Mouse (Mus musculus) forebrain, embryonic 14.5 days (tissue): ENCODE measurements around the gene Oas1f. TPM values are rescaled to one million over a fixed set of nuclear protein-coding genes. Genes with fewer than 3 reads are reported as not detected.
A peak's percentile ranks its signal among the peaks of the same experiment; 100 is the strongest.

Source experiments
- ATAC-seq: fragments of 200-750 bp; cut with Nextera tagmentation; 2 replicates; pipeline ENCODE4 v1.8.0; 2017; ENCODE audit warnings: mild to moderate bottlenecking, moderate library complexity
- DNase-seq: peaks from one replicate; pipeline ENCODE4 v3.0.0-alpha.2; 2015; ENCODE audit warnings: low spot score
- H3K27ac ChIP-seq: fragments of 300-500 bp; sonication (generic); 2 replicates; pipeline ENCODE4 v1.5.1; 2014; ENCODE audit warnings: low read depth, mild to moderate bottlenecking, control low read depth, low read length, moderate library complexity
- H3K27me3 ChIP-seq: fragments of 300-500 bp; sonication (generic); replicated peaks from 2 replicates; pipeline ENCODE4 v1.6.1; 2014; ENCODE audit warnings: low read length, control low read depth, mixed read lengths; ENCODE audit not compliant: control insufficient read depth, insufficient read depth
- H3K36me3 ChIP-seq: fragments of 300-500 bp; sonication (generic); 2 replicates; pipeline ENCODE4 v1.6.1; 2014; ENCODE audit warnings: low read length, control low read depth; ENCODE audit not compliant: control insufficient read depth, insufficient read depth
- H3K4me1 ChIP-seq: fragments of 300-500 bp; sonication (generic); 2 replicates; pipeline ENCODE4 v1.6.1; 2014; ENCODE audit warnings: antibody characterized with exemption, low read length, control low read depth; ENCODE audit not compliant: control insufficient read depth, insufficient read depth
- H3K4me2 ChIP-seq: fragments of 300-500 bp; sonication (generic); 2 replicates; pipeline ENCODE4 v1.6.1; 2014; ENCODE audit warnings: mild to moderate bottlenecking, control low read depth, low read length
- H3K4me3 ChIP-seq: fragments of 300-500 bp; sonication (generic); 2 replicates; pipeline ENCODE4 v1.5.1; 2014; ENCODE audit warnings: low read depth, low read length, control low read depth
- H3K9ac ChIP-seq: fragments of 300-500 bp; sonication (generic); 2 replicates; pipeline ENCODE4 v1.6.1; 2014; ENCODE audit warnings: mild to moderate bottlenecking, low read length, control low read depth, moderate library complexity
- H3K9me3 ChIP-seq: fragments of 300-500 bp; sonication (generic); replicated peaks from 2 replicates; pipeline ENCODE4 v1.6.1; 2016; ENCODE audit warnings: low read length, control low read depth, mixed read lengths; ENCODE audit not compliant: control insufficient read depth
- WGBS: fragments of 180-500 bp; shearing (Covaris S2); extraction: QIAGEN DNeasy Blood & Tissue Kit; methylation state at CpG from one replicate; pipeline ENCODE4 v1.1.7; 2014; 5-methylcytosine and 5-hydroxymethylcytosine counted together
- polyA plus RNA-seq: library from polyadenylated mRNA; unstranded; fragments of >200 nt; fragmentation: Nextera tagmentation; extraction: Ambion mirVana; gene quantifications from 2 replicates; pipeline ENCODE4 v1.2.1, GENCODE M21; 2014

Oas1f gene
- polyA plus RNA-seq, 1 experiment from 2014 or later: not detected

DNA sequence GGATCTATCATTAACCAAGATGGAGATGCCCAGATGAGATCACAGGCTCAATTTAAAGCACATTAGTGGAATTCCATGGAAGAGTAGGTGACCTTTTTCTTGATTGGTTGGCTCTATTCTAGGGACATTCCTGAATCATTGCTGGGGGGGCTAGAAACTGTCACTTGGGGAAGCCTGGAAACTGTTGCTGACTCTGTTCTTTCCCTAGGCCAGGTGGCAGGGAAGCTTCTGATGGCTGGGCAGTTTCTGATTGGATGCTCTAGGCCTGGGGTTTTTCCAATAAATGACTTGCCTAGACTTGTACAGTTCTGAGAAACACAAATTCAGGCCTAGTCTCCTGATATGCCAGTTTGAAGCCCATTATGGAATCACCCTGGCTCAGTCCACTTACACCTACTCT lies 28.2 kb upstream of the Oas1f start:
- no peak for DNase-seq
- Histone ChIP-seq H3K27me3 (no peaks in the 10 kb centered on the region), H3K4me3 (no peak overlapping the region), H3K4me1 (no peaks in the 10 kb centered on the region), H3K27ac (no peak overlapping the region), H3K9me3 (no peaks in the 10 kb centered on the region; the same call in 1 of the 2 replicates), H3K36me3 (no peaks in the 10 kb centered on the region), H3K9ac (no peak overlapping the region), H3K4me2 (no peak overlapping the region)
- ATAC-seq: no peak

DNA sequence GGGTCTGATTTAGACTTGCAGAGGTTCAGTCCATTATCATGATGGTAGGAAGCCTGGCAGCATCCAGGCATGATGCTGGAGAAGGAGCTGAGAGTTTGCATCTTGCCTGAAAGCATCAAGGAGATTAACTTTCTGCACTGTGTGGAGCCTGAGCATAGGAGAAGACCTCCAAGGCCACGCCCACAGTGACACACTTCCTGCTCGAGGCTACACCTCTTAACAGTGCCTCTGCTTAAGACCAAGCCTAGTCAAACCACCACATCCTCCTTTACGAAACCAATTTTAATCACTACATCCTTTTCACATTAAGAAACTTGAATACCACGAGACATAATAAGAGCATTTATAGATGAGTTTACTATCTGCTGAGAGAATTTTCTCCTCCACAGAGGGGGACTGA lies 16.1 kb upstream of the Oas1f start:
- Histone ChIP-seq H3K9ac (no peak overlapping the region), H3K36me3 (no peaks in the 10 kb centered on the region), H3K4me2 (no peak overlapping the region), H3K4me3 (no peak overlapping the region), H3K9me3 (no peaks in the 10 kb centered on the region), H3K27ac (no peak overlapping the region), H3K27me3 (no peaks in the 10 kb centered on the region), H3K4me1 (peaks cover 8% of the 10 kb centered on the region)
- ATAC-seq: no peak
- WGBS: 82% methylated on average over 4 of the region's 4 CpGs
- no peak for DNase-seq

GRCm38 (mm10) chr5:120833335-120834280 lies 13.6 kb upstream of the Oas1f start:
- no peaks in the 10 kb centered on the region for H3K9me3 ChIP-seq
- H3K4me2 ChIP-seq: peak overlapping the region; percentile 35
- H3K27ac ChIP-seq: no peak overlapping the region
- H3K36me3 ChIP-seq: no peaks in the 10 kb centered on the region
- ATAC-seq (no peak), DNase-seq (peak; percentile 48)
- no peak overlapping the region for H3K4me3 ChIP-seq
- no peaks in the 10 kb centered on the region for H3K27me3 ChIP-seq
- H3K4me1 ChIP-seq: peaks cover 8% of the 10 kb centered on the region
- H3K9ac ChIP-seq: no peak overlapping the region
- WGBS: 5% methylated on average over 17 of the region's 17 CpGs

DNA sequence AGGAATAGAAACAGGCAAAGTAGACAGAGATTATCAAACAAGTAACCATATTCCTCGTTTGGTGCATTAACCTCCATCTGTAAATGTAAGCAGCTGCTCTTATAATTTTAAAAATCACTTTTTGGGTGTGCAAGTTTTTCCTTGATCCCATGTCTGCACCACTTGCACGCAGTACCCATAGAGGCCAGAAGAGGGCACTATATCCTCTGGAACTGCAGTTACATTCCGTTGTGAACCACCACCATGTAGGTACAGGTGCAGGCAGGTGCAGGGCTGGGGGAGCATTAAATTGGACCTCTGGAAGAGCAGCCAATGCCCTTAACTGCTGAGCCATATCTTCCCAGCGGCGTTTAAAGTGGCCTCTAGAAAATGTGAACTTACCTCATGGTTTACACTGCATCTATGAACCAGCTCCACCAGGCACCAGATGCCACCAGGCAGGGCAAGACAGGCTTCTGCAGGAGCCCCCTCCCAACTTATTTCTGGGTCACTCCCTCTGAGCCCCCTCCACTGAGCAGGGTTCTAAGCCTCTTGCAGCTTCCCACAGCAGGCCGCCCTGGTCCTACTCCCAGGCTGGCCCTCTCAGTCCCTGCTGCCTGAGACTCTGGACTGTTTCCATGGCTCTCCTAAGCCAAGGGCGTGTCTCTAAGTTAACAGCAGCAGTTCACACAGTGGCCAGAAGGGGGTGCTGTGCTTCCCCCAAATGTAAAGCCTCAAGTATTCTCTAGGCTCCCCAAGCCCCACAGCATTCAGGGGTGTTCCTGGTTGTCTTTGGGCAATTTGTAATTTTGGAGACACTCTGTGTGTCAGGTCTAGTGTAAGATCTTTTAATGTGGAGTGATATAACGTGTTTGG lies 10.2 kb upstream of the Oas1f start:
- no peak overlapping the region for H3K9ac ChIP-seq
- H3K4me3 ChIP-seq: no peak overlapping the region
- H3K4me2 ChIP-seq: no peak overlapping the region
- peaks cover 8% of the 10 kb centered on the region for H3K4me1 ChIP-seq
- 7% methylated on average over 8 of the region's 8 CpGs for WGBS
- H3K36me3 ChIP-seq: no peaks in the 10 kb centered on the region
- H3K27me3 ChIP-seq: no peaks in the 10 kb centered on the region
- ATAC-seq: no peak
- no peak overlapping the region for H3K27ac ChIP-seq
- DNase-seq: peak; percentile 53
- no peaks in the 10 kb centered on the region for H3K9me3 ChIP-seq

DNA sequence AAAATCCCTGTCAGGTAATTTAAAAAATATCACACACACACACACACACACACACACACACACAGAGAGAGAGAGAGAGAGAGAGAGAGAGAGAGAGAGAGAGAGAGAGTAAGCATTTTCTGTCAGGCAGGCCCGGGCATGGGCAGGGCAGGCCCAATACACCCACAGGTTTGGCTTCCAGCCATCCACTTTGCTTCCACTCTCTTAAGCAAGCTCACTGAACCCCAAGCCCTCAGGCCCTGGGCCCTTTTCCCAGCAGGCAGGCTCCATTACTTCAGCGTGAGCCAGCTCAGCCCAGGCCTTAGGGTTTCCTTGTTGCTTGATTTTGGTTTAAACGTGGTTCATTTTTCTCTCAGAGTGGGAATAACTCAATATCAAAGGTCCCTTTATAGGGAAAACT lies 2.5 kb upstream of the Oas1f start:
- Histone ChIP-seq H3K4me2 (no peak overlapping the region), H3K4me3 (no peak overlapping the region), H3K36me3 (no peaks in the 10 kb centered on the region), H3K27me3 (no peaks in the 10 kb centered on the region), H3K9ac (no peak overlapping the region), H3K27ac (no peak overlapping the region), H3K4me1 (no peaks in the 10 kb centered on the region), H3K9me3 (no peaks in the 10 kb centered on the region)
- 47% methylated on average over 3 of the region's 3 CpGs for WGBS
- ATAC-seq (peak; percentile 68), DNase-seq (peak; percentile 81)

- peak; percentile 62 for DNase-seq
- Histone ChIP-seq H3K9ac (no peak overlapping the region), H3K36me3 (no peaks in the 10 kb centered on the region), H3K9me3 (peaks cover 6% of the 10 kb centered on the region; the same call in 1 of the 2 replicates), H3K4me1 (no peaks in the 10 kb centered on the region), H3K27ac (no peak overlapping the region), H3K27me3 (no peaks in the 10 kb centered on the region), H3K4me2 (no peak overlapping the region), H3K4me3 (no peak overlapping the region)
- 62% methylated on average over 3 of the region's 3 CpGs for WGBS
- ATAC-seq: no peak
Measured at GRCm38 (mm10) chr5:120849601-120850136, 2.5 kb downstream of the Oas1f start.

DNA sequence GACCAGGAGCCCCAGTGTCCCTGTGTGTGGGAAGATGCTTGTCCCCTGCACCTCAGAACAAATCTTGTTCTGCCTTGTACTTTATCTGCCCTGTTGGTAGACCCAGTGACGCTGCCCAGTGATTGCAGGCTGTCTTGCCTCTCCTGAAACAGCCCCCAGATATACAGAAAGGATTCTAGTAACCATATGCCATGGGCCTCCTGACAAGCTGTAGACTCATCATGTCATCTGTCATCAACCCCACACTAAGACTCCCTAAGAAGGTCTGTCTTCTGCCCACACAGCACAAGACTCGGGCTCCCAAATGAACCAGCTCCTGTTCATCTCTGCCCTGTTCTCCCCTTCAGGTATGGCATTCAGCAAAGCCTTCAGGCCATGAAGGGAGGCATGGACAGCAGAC lies 12.1 kb downstream of the Oas1f start:
- ATAC-seq (no peak), DNase-seq (no peak)
- Histone ChIP-seq H3K27ac (no peak overlapping the region), H3K4me2 (no peak overlapping the region), H3K9ac (no peak overlapping the region), H3K27me3 (no peaks in the 10 kb centered on the region), H3K9me3 (peaks cover 5% of the 10 kb centered on the region; the same call in 1 of the 2 replicates), H3K4me1 (no peaks in the 10 kb centered on the region), H3K36me3 (no peaks in the 10 kb centered on the region), H3K4me3 (no peak overlapping the region)
- WGBS: 79% methylated on average over 2 of the region's 2 CpGs

- no peaks in the 10 kb centered on the region for H3K9me3 ChIP-seq
- WGBS: 48% methylated on average over 4 of the region's 4 CpGs
- DNase-seq (no peak), ATAC-seq (no peak)
- no peak within 1 kb of the TSS for H3K4me3 ChIP-seq
- no peaks in the 10 kb centered on the region for H3K27me3 ChIP-seq
- H3K27ac ChIP-seq: no peak within 1 kb of the TSS
- no peak within 1 kb of the TSS for H3K4me2 ChIP-seq
- no peaks in the 10 kb centered on the region for H3K36me3 ChIP-seq
- no peaks in the 10 kb centered on the region for H3K4me1 ChIP-seq
- H3K9ac ChIP-seq: no peak within 1 kb of the TSS
Measured at GRCm38 (mm10) chr5:120861121-120861520, 14.0 kb downstream of the Oas1f start, which contains the start of gene Oas1h. Gene Oas1h, plus strand, starts transcription at chr5:120861421.
